Mouse (Mus musculus) right cerebral cortex, postnatal 10 days (tissue): ENCODE measurements around the gene Ubac1.

ENCODE experiments used
- DNase-seq, 2 experiments: peaks; one replicate each; pipeline ENCODE4 v3.0.0; 2021; ENCODE audit warnings: low spot score in 2 of 2

Ubac1 gene

DNA sequence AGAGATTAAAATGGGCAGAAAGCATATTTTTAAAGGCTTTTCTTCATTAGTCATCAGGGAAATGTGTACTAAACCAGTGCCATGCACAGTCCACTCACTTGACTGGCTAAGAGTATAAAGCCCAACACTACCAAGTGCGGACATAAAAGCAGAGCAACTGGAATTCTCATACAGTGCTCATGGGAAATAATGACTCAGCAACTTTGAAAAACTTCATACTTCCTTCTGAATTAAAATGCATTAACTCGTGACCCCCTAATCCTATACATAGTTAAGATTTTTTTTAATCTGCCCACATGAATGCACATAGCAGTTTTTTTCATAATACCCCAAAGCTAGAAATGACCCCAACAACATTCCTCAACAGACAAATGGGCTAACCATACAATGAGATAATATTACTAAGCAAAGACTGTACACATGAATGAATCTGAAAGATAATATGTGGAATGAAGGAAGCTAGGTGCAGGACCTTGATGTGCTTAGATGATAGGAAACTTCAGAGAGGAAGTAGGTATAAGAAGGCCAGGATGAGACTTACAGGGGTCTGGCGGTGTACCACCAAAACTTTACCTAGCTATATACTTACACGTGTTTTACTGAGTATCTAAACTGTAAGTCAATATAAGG, 46.3 kb downstream of the Ubac1 start:
- DNase-seq, result no peak

- peak; percentile 52 to 70 for DNase-seq
Observed at GRCm38 (mm10) chr2:25970426-25970825, 51.1 kb downstream of the Ubac1 start.

- DNase-seq, result no peak
Observed at GRCm38 (mm10) chr2:25969319-25969718, 52.2 kb downstream of the Ubac1 start.

DNA sequence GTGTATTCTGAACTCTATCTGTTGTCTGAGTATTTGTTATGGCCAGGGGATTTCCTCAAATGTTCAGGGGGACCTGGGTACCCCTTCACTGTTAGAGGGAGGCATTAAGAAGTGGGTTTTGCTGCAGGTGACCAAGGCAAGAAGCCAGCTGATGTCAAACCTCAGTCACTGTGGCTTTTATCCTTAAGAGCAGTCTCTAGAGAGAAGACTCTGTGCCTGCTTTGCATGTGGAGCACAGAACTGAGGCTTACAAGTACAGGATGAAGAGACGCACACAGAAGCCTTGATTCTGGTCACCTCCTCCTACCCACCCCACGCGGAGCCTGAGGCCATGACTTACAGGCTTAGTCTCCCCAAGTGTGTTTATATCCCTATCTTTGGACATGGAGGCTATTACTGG, 72.3 kb downstream of the Ubac1 start:
- DNase-seq, result no peak
